Mouse (Mus musculus): ENCODE results near the gene Ptprd.

Gene Ptprd

GRCm38 (mm10) chr4:76414591-76414990 lies 1797.2 kb downstream of the Ptprd start:
- DNase-seq (ENCODE audit: extremely low spot score, low read depth, low spot score) = no peak

GRCm38 (mm10) chr4:76410053-76410452 lies 1801.7 kb downstream of the Ptprd start:
- no peak for DNase-seq (ENCODE audit: extremely low spot score, low read depth, low spot score)

- no peak for DNase-seq (ENCODE audit: extremely low spot score, low read depth, low spot score)
Measured at GRCm38 (mm10) chr4:76409159-76409558, 1802.6 kb downstream of the Ptprd start.

- no peak for DNase-seq (ENCODE audit: extremely low spot score, low read depth, low spot score)
Measured at GRCm38 (mm10) chr4:76405862-76406454, 1805.8 kb downstream of the Ptprd start.

- DNase-seq (ENCODE audit: extremely low spot score, low read depth, low spot score) = no peak
Measured at GRCm38 (mm10) chr4:76403219-76403618, 1808.5 kb downstream of the Ptprd start.

- DNase-seq (ENCODE audit: extremely low spot score, low read depth, low spot score) = no peak
Measured at GRCm38 (mm10) chr4:76387887-76388286, 1823.9 kb downstream of the Ptprd start.

- no peak for DNase-seq (ENCODE audit: extremely low spot score, low read depth, low spot score)
Measured at GRCm38 (mm10) chr4:76386978-76387824, 1824.6 kb downstream of the Ptprd start.

GRCm38 (mm10) chr4:76385818-76386217 lies 1825.9 kb downstream of the Ptprd start:
- no peak for DNase-seq (ENCODE audit: extremely low spot score, low read depth, low spot score)

- DNase-seq (ENCODE audit: extremely low spot score, low read depth, low spot score) = no peak
Measured at GRCm38 (mm10) chr4:76380312-76380917, 1831.3 kb downstream of the Ptprd start.

- no peak for DNase-seq (ENCODE audit: extremely low spot score, low read depth, low spot score)
Measured at GRCm38 (mm10) chr4:76370041-76370880, 1841.5 kb downstream of the Ptprd start.

GRCm38 (mm10) chr4:76369101-76369500 lies 1842.7 kb downstream of the Ptprd start:
- DNase-seq (ENCODE audit: extremely low spot score, low read depth, low spot score) = no peak

- DNase-seq (ENCODE audit: extremely low spot score, low read depth, low spot score) = no peak
Measured at GRCm38 (mm10) chr4:76368291-76368690, 1843.5 kb downstream of the Ptprd start.

GRCm38 (mm10) chr4:76367285-76367684 lies 1844.5 kb downstream of the Ptprd start:
- DNase-seq (ENCODE audit: extremely low spot score, low read depth, low spot score) = no peak

- no peak for DNase-seq (ENCODE audit: extremely low spot score, low read depth, low spot score)
Measured at GRCm38 (mm10) chr4:76365871-76366270, 1845.9 kb downstream of the Ptprd start.

- DNase-seq (ENCODE audit: extremely low spot score, low read depth, low spot score) = no peak
Measured at GRCm38 (mm10) chr4:76361546-76361945, 1850.2 kb downstream of the Ptprd start.

- DNase-seq (ENCODE audit: extremely low spot score, low read depth, low spot score) = no peak
Measured at GRCm38 (mm10) chr4:76354167-76354566, 1857.6 kb downstream of the Ptprd start.

GRCm38 (mm10) chr4:76352468-76352867 lies 1859.3 kb downstream of the Ptprd start:
- DNase-seq (ENCODE audit: extremely low spot score, low read depth, low spot score) = no peak

- DNase-seq (ENCODE audit: extremely low spot score, low read depth, low spot score) = no peak
Measured at GRCm38 (mm10) chr4:76351201-76351979, 1860.4 kb downstream of the Ptprd start.

- DNase-seq (ENCODE audit: extremely low spot score, low read depth, low spot score) = no peak
Measured at GRCm38 (mm10) chr4:76350241-76350962, 1861.4 kb downstream of the Ptprd start.

GRCm38 (mm10) chr4:76344059-76344458 lies 1867.7 kb downstream of the Ptprd start:
- no peak for DNase-seq (ENCODE audit: extremely low spot score, low read depth, low spot score)
